Mouse (Mus musculus) E14TG2a.4 (cell line): ENCODE measurements at regions not wholly inside any gene's neighbourhood (a gene's known extent, or its start where the extent isn't known, plus 50 kb on each side); places are given as distances from the start of the nearest gene placed in this dataset.

Experiments
- CTCF ChIP-seq: conservative IDR thresholded peaks from 2 replicates; pipeline ENCODE4 v1.5.1; 2014; ENCODE audit warnings: low read length
- NANOG ChIP-seq: IDR thresholded peaks from 2 replicates; pipeline ENCODE4 v1.6.1; 2014; ENCODE audit warnings: borderline replicate concordance, low read length, mixed read lengths
- POU5F1 ChIP-seq: IDR thresholded peaks from 2 replicates; pipeline ENCODE4 v1.6.1; 2014; ENCODE audit warnings: low read length, borderline replicate concordance

DNA sequence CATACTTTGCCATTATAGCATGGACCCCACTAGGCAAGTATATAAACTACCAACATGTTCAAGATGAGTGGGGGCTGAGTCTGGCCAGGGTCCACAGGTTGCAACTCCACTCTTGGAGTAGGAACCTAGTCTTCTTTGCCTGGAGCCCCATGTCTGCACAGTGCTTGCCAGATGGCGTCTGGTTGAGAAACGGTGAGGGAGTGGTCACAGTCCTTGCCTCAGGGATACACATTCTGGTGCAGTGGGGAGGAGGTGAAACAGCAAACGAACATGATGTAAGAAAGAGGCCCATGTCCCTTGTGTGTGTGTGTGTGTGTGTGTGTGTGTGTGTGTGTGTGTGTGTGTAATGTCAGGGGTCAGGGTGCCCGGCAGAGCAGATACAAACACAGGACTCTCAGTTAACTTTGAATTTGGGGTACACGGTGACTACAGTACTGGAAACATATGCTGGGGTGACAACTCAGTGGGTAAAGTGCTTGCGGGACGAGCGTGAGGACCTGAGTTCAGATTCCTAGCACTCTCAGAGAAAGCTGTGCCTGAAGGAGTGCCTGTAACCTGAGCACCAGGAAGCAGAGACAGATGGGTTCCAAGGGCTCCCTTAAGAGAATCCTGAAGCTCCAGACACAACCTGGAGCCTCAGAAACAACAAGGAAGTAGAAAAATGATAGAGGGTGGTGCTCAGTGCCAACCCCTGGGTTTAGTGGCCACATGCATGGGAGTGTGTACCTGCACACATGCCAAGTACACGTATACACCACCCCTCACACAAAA lies 373.8 kb downstream of the Wdr11 start:
- no peak for TF ChIP-seq CTCF
- TF ChIP-seq POU5F1: no peak
- no peak for TF ChIP-seq NANOG
